Mouse (Mus musculus) olfactory bulb, adult 2 months (tissue): Measurements from ENCODE around the gene Abcc4. TPM values are rescaled to one million over a fixed set of nuclear protein-coding genes. Genes with fewer than 3 reads are reported as not detected.
"Not testable (repeated sequence)": the region's sequence is repeated elsewhere in the genome, so short reads cannot be mapped to it uniquely, and the experiment has no call there.

ENCODE experiments used
- H3K27ac ChIP-seq: fragments of 200-500 bp; 2 replicates; pipeline ENCODE4 v1.5.1; 2012; ENCODE audit warnings: low read depth, low read length; ENCODE audit not compliant: insufficient read depth
- H3K4me1 ChIP-seq: fragments of 200-500 bp; 2 replicates; pipeline ENCODE4 v1.6.1; 2012; ENCODE audit warnings: low read length; ENCODE audit not compliant: control insufficient read depth, insufficient read depth
- H3K4me3 ChIP-seq: fragments of 200-500 bp; 2 replicates; pipeline ENCODE4 v1.5.1; 2012; ENCODE audit warnings: mild to moderate bottlenecking, low read depth, low read length, moderate library complexity; ENCODE audit not compliant: insufficient read depth
- CTCF ChIP-seq: fragments of 200-500 bp; IDR thresholded peaks from 2 replicates; pipeline ENCODE4 v1.5.1; 2012; ENCODE audit warnings: low read depth, mild to moderate bottlenecking, low read length, moderate library complexity; ENCODE audit not compliant: insufficient read depth
- POLR2A ChIP-seq: fragments of 200-500 bp; IDR thresholded peaks from 2 replicates; pipeline ENCODE4 v1.6.1; 2012; ENCODE audit warnings: mild to moderate bottlenecking, low read depth, low read length, moderate library complexity; ENCODE audit not compliant: insufficient read depth
- WGBS: fragments of 180-500 bp; shearing (Covaris S2); methylation state at CpG from one replicate; pipeline ENCODE4 v1.1.7; 2018; 5-methylcytosine and 5-hydroxymethylcytosine counted together
- polyA plus RNA-seq: library from polyadenylated mRNA; stranded (reverse); fragments of >200 nt; gene quantifications from 2 replicates; pipeline ENCODE4 v1.2.4, GENCODE M21; 2012; ENCODE audit warnings: low replicate concordance; ENCODE audit not compliant: missing spikeins, insufficient read depth, insufficient read length

Abcc4 gene
- polyA plus RNA-seq, 1 experiment, result not detected

DNA sequence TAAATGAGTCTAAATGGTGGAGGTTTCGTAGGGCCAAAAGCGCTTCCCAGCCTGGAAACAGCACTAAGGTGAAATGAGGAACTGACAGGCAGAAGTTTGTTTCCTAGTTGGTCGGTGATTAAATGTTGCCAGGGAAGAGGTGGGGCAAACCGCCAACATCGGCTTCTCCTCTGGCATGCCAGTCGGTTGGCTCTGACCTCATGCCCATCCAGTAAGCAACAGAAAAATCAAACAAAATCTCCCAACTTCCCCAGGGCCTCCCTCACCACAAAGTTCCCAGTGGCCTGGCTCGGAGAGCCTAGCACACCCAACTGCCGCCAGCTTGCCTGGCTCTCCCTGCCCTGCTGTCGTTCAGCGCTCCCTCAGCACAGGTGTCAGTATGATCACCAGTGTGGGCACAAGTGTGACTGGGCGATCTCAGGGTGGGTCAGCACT lies 31.3 kb downstream of the Abcc4 start:
- no peak for TF ChIP-seq POLR2A
- TF ChIP-seq CTCF, result no peak
- no peak overlapping the region for H3K27ac ChIP-seq
- WGBS, result 64% methylated on average over 11 of the region's 11 CpGs
- H3K4me1 ChIP-seq, result no peaks in the 10 kb centered on the region
- no peak overlapping the region for H3K4me3 ChIP-seq

DNA sequence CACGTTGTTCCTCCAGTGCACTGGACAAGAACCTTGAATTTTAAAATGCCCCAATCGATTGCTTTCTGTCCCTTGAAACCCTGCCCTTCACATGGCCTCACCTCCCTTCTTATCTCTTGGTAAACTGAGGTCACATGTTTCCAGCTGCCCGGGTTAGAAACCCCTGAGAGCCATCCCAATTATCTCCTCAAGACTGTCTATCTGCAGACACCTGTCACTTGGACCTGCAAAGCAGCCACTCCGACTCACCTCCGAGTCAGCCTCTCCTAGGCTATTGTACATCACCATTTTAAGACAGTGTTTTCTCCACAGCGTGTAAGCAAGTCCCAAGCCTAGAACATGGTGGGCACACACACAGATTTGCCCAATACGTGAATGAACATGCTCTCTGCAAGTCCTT lies 31.8 kb downstream of the Abcc4 start:
- Histone ChIP-seq H3K27ac (no peak overlapping the region), H3K4me1 (no peaks in the 10 kb centered on the region), H3K4me3 (no peak overlapping the region)
- TF ChIP-seq CTCF, result no peak
- TF ChIP-seq POLR2A, result no peak
- 87% methylated on average over 7 of the region's 7 CpGs for WGBS

DNA sequence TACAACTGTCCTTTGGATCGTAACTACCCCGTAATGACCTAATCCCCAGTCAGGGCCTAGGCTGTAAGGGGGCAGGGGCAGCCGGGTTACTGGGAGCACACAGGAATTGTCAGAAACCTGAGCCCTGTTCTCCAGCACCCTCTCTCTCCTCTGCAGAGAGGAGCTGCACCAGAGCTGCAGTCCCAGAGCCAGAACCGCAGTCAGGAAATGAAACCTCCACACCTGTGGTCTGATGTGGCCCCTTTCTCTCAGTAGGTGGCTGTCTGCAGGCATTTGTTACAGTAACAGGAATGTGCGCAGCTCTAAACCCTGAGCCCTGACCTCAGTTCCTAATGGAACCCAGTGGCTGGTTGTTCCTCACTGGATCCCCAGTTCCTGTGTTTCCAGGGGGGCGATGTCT lies 32.5 kb downstream of the Abcc4 start:
- Histone ChIP-seq H3K27ac (no peak overlapping the region), H3K4me3 (no peak overlapping the region), H3K4me1 (no peaks in the 10 kb centered on the region)
- no peak for TF ChIP-seq POLR2A
- TF ChIP-seq CTCF, result no peak
- WGBS, result 90% methylated on average over 6 of the region's 6 CpGs

DNA sequence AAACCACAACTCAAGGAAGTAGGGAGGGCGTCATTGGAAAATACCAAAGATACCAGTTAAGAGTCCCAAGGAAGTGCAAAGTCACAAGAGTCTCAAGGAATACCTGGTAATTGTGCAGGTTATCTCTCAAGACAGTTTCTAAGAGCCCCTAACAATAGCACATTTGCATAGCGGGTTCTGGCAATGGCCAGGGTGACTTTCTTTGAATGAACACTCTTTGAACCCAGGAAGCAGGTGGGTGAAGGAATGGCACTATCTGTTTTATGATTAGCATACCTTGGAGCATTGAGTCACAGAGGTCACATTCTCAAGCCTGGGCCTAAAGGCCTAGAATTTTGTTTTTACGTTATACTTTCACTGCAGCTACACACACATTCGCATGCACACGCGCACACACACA lies 33.1 kb downstream of the Abcc4 start:
- not testable (repeated sequence) for H3K4me1 ChIP-seq, H3K4me3 ChIP-seq, H3K27ac ChIP-seq
- 98% methylated on average over 6 of the region's 6 CpGs for WGBS

DNA sequence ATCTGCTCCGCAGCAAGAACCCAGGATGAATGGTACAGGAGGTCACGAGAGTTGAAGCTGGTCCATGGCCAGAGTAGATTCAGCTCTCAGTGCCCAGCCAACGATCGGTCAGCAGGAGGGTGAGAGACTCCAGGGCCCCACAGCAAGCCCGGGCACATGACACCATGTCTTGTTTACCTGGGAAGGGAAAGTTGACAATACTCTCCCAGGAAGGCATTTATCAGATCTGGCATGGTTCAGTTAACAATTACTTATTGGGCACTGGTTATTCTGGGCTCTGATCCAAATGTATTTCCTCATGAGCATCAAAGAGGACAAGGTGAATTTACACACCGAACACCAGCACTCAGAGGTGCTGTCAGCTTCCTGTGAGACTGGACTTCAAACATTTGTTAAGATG lies 38.5 kb downstream of the Abcc4 start:
- Histone ChIP-seq H3K4me3 (no peak overlapping the region), H3K4me1 (peaks cover 3% of the 10 kb centered on the region; the same call in 1 of the 2 replicates), H3K27ac (no peak overlapping the region)
- WGBS, result 56% methylated on average over 6 of the region's 6 CpGs
- TF ChIP-seq CTCF (no peak), POLR2A (no peak)

DNA sequence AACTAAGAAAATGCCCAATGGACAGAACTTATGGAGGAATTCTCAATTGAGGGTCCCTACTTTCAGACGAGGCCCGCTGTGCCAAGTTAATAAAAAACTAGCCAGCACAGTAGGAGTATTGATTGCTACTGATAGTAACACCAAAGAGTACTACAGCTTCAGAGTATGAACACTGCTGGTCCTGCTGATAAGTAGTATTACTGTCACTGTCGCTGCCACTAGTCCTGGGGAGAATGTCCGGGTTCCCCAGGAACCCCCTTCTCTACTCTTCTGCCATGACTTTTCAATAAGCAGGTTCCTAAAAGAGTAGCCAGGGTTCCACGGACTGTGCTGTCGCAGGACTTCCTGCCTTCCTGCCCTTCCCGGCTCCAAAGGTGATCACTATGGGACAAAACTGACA lies 41.4 kb downstream of the Abcc4 start:
- TF ChIP-seq POLR2A (no peak), CTCF (no peak)
- peaks cover 7% of the 10 kb centered on the region; the same call in 1 of the 2 replicates for H3K4me1 ChIP-seq
- no peak overlapping the region for H3K27ac ChIP-seq
- H3K4me3 ChIP-seq, result no peak overlapping the region
- 85% methylated on average over 7 of the region's 7 CpGs for WGBS

DNA sequence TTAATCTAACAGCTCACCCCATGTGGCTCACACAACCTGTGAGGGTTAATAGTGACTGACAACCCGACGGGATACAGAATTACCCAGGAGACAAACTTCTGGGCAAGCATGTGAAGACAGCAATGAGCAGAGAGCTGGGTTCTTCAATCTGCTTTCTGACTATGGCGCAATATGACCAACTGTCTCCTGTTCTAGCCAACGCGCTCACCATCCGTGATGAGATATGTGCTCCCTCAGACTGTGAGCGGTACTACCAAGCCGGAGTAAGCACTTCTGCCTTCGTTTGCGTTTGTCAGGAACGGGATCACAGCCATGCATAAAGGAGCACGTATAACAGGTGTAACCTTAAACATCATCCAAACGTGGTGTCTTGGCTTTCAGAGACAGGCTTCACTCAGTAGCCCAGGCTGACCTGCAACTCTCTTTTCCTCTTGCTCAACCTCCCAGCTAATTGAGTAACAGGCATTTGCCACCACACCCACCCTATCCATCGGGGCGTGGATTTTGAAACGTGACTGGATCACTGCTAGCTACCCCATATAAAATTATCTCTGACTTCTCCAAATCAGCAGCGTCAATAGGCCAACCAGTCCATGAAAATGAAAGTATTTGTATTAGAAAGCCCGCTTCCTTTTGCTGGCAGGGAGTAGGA lies 43.3 kb downstream of the Abcc4 start:
- WGBS, result 91% methylated on average over 18 of the region's 18 CpGs
- TF ChIP-seq POLR2A (no peak), CTCF (no peak)
- no peak overlapping the region for H3K27ac ChIP-seq

DNA sequence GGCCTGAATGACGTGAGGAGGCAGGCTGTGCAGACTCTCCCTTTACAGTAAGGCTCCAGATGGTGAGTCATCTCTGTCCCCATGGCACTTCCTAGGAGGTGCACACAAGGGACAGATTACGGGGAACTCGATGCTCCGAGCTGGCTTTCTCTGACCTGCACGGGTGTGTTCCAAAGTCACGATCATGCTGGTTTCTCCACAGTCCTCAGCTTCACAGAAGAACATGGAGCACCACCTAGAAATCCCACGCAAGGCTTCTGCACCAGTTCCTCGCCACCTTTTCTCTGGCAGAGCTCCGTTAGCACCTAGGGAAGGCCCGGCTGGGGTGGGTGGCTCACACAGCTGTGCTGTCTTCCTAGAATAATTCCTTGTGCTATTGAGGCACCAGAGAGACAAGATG lies 43.9 kb downstream of the Abcc4 start:
- no peak overlapping the region for H3K27ac ChIP-seq
- 82% methylated on average over 10 of the region's 10 CpGs for WGBS

More for the DNA sequence above, 43.3 kb downstream of the Abcc4 start:
- Histone ChIP-seq H3K4me3 (no peak overlapping the region), H3K4me1 (peaks cover 10% of the 10 kb centered on the region; the same call in 1 of the 2 replicates)

DNA sequence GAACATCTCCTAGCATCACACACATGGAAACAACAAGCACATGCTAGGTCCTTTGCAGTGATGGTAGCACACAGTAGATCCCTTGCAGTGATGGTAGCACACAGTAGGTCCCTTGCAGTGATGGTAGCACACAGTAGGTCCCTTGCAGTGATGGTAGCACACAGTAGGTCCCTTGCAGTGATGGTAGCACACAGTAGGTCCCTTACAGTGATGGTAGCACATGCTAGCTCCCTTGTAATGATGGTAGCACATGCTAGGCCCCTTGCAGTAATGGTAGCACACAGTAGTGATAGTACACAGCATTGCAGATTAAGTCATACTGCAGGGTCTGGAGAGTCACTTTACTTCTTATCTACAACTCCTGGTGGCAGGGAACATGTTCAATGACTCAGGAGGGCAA lies 46.8 kb downstream of the Abcc4 start:
- Histone ChIP-seq H3K4me3 (no peak overlapping the region), H3K4me1 (peaks cover 8% of the 10 kb centered on the region; the same call in 1 of the 2 replicates), H3K27ac (no peak overlapping the region)
- TF ChIP-seq POLR2A, result no peak
- TF ChIP-seq CTCF, result no peak

More for the DNA sequence above, 43.9 kb downstream of the Abcc4 start:
- TF ChIP-seq CTCF (no peak), POLR2A (no peak)
- Histone ChIP-seq H3K4me1 (peaks cover 8% of the 10 kb centered on the region; the same call in 1 of the 2 replicates), H3K4me3 (no peak overlapping the region)

DNA sequence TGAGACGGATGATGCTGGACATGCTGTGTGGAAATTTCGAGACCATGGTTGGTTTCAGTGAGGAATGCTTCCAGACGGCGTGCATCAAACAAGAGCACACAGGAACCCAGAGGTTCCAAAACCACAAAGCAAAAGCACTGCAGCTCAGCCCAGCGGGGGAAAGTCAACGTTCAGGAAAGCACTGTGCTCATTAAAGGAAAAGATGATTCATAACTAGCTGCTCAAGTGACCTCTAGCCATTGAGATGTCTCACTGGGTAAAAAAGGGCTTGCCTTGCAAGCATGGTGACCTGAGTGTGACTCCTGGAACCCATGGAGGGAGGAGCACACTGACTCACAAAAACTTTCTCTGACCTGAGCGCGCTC lies 47.7 kb downstream of the Abcc4 start:
- Histone ChIP-seq H3K4me3 (no peak overlapping the region), H3K27ac (no peak overlapping the region), H3K4me1 (peaks cover 8% of the 10 kb centered on the region; the same call in 1 of the 2 replicates)
- no peak for TF ChIP-seq POLR2A
- WGBS, result 85% methylated on average over 8 of the region's 8 CpGs
